Mouse (Mus musculus): ENCODE results near the gene Spata31d1a.

GRCm38 (mm10) chr13:59682629-59683028 is 27.5 kb downstream of the Spata31d1a start:
- TF ChIP-seq GATA1 (IDR thresholded peaks at IDR 0.05; ENCODE audit: borderline replicate concordance, low read length) = no peak
- no peak for TF ChIP-seq FLI1 (IDR thresholded peaks at IDR 0.05; ENCODE audit: low read length)
